Mouse (Mus musculus): ENCODE measurements around the gene Astl. TPM values are rescaled to one million over a fixed set of nuclear protein-coding genes. Genes with fewer than 3 reads are reported as not detected.

The Astl gene
- polyA plus RNA-seq, 1 experiment, result 0.20 TPM

GRCm38 (mm10) chr2:127322671-127323285 lies 15.7 kb upstream of the Astl start:
- Histone ChIP-seq H3K4me1 (replicated peaks; ENCODE audit: control insufficient read depth, insufficient read depth, low read length) (peaks cover 80% of the 10 kb centered on the region), H3K27me3 (ENCODE audit: control insufficient read depth, insufficient read depth, low read length) (no peaks in the 10 kb centered on the region), H3K4me3 (ENCODE audit: control insufficient read depth, insufficient read depth, low read length) (no peak overlapping the region), H3K27ac (ENCODE audit: control insufficient read depth, insufficient read depth, low read length) (no peak overlapping the region), H3K36me3 (ENCODE audit: control insufficient read depth, insufficient read depth, low read length) (no peaks in the 10 kb centered on the region)
- WGBS, result 63% methylated on average over 6 of the region's 6 CpGs
- TF ChIP-seq CTCF (IDR thresholded peaks at IDR 0.05; ENCODE audit: borderline replicate concordance, control insufficient read depth, extremely low read depth, insufficient read depth, low read length, poor library complexity), result no peak
- no peak for TF ChIP-seq POLR2A (IDR thresholded peaks at IDR 0.05; ENCODE audit: control insufficient read depth, extremely low read depth, insufficient read depth, low read length, poor library complexity)
- no peak for DNase-seq

DNA sequence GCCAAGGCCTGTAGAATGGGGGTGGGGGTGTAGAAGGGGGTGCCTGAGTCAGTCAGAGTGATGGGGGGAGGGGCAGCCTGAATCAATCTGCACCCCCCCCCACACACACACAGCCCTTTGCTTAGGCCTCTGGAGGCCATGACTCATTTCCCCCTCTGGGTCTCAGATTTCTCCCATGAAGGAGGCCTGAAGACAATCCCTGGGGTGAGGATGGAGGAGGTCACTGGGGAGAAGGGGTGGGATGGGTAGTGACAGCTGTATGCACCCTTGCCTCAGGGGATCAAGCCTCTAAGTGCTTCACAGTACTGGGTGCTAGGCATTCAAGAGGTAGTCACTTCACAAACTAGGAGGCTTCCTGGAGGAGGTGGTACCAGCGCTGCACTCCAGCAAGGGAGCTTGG lies 14.8 kb upstream of the Astl start:
- Histone ChIP-seq H3K36me3 (ENCODE audit: control insufficient read depth, insufficient read depth, low read length) (no peaks in the 10 kb centered on the region), H3K4me1 (replicated peaks; ENCODE audit: control insufficient read depth, insufficient read depth, low read length) (peaks cover 81% of the 10 kb centered on the region), H3K27me3 (ENCODE audit: control insufficient read depth, insufficient read depth, low read length) (no peaks in the 10 kb centered on the region), H3K4me3 (ENCODE audit: control insufficient read depth, insufficient read depth, low read length) (no peak overlapping the region), H3K27ac (ENCODE audit: control insufficient read depth, insufficient read depth, low read length) (no peak overlapping the region)
- no peak for TF ChIP-seq POLR2A (IDR thresholded peaks at IDR 0.05; ENCODE audit: control insufficient read depth, extremely low read depth, insufficient read depth, low read length, poor library complexity)
- no peak for TF ChIP-seq CTCF (IDR thresholded peaks at IDR 0.05; ENCODE audit: borderline replicate concordance, control insufficient read depth, extremely low read depth, insufficient read depth, low read length, poor library complexity)
- DNase-seq, result no peak
- 90% methylated on average over 1 of the region's 1 CpGs for WGBS

DNA sequence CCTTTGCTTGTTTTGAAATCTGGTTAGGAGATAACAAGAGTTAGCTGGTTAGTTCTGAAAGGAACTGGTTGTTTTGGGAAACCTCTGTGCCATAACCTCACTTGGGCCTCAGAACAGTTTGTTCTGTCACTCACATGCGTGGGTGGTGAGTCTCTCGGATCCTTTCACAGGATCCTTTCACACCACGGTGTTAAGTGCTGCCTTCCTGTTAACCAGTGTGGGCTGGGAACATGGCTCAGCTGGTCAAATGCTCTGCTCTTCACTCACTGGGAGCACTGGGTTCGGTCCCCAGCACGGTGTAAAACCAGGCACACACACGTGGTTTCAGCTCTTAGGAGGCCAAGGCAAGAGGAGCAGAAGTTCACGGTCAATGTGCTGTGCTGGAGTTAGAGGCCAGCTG lies 14.0 kb upstream of the Astl start:
- H3K27me3 ChIP-seq (ENCODE audit: control insufficient read depth, insufficient read depth, low read length), result no peaks in the 10 kb centered on the region
- peaks cover 81% of the 10 kb centered on the region for H3K4me1 ChIP-seq (replicated peaks; ENCODE audit: control insufficient read depth, insufficient read depth, low read length)
- TF ChIP-seq CTCF (IDR thresholded peaks at IDR 0.05; ENCODE audit: borderline replicate concordance, control insufficient read depth, extremely low read depth, insufficient read depth, low read length, poor library complexity) (no peak), POLR2A (IDR thresholded peaks at IDR 0.05; ENCODE audit: control insufficient read depth, extremely low read depth, insufficient read depth, low read length, poor library complexity) (no peak)
- 34% methylated on average over 7 of the region's 7 CpGs for WGBS
- no peak overlapping the region for H3K27ac ChIP-seq (ENCODE audit: control insufficient read depth, insufficient read depth, low read length)
- no peak overlapping the region for H3K4me3 ChIP-seq (ENCODE audit: control insufficient read depth, insufficient read depth, low read length)
- no peak for DNase-seq
- no peaks in the 10 kb centered on the region for H3K36me3 ChIP-seq (ENCODE audit: control insufficient read depth, insufficient read depth, low read length)

DNA sequence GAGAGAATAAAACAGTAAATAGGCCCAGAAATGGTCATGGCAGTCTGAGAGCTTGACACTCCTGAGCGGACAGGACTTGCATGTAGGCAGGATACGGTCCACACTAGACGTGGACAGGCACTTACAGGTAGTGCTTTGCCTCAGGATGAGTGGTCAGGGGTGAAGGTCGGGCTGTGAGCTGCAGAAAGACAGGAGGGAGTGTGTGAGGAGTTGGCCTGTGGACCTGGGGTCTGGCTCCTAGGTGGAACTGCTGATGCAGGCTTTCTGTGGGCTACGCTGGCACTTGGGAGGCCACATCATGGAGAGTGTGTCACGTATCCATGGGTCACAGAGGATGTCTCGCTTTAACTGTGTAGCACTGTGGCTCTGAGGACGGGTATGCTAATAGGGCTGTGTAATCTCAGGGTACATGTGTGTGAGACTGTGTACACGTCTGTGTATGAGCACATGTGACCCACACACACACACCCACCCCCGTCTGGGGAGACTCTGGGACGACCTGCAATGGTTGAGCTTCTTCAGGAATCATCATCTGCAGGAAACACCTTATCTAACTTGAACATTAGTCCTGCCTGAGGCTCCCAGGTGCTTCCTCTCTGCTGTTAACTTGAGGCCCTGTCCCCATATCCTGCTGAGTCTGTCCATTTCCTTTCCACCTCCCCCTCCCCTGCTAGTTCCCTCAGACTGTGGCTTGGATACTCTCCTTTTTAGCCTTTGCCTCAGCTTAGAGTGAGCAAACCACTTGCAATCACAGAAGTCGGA lies 10.2 kb upstream of the Astl start:
- no peak for TF ChIP-seq POLR2A (IDR thresholded peaks at IDR 0.05; ENCODE audit: control insufficient read depth, extremely low read depth, insufficient read depth, low read length, poor library complexity)
- TF ChIP-seq CTCF (IDR thresholded peaks at IDR 0.05; ENCODE audit: borderline replicate concordance, control insufficient read depth, extremely low read depth, insufficient read depth, low read length, poor library complexity), result no peak
- Histone ChIP-seq H3K4me1 (replicated peaks; ENCODE audit: control insufficient read depth, insufficient read depth, low read length) (peaks cover 76% of the 10 kb centered on the region), H3K36me3 (ENCODE audit: control insufficient read depth, insufficient read depth, low read length) (no peaks in the 10 kb centered on the region), H3K27ac (ENCODE audit: control insufficient read depth, insufficient read depth, low read length) (peak overlapping the region; percentile 43), H3K27me3 (ENCODE audit: control insufficient read depth, insufficient read depth, low read length) (no peaks in the 10 kb centered on the region), H3K4me3 (ENCODE audit: control insufficient read depth, insufficient read depth, low read length) (no peak overlapping the region)
- 37% methylated on average over 12 of the region's 12 CpGs for WGBS
- peak; percentile 61 for DNase-seq

DNA sequence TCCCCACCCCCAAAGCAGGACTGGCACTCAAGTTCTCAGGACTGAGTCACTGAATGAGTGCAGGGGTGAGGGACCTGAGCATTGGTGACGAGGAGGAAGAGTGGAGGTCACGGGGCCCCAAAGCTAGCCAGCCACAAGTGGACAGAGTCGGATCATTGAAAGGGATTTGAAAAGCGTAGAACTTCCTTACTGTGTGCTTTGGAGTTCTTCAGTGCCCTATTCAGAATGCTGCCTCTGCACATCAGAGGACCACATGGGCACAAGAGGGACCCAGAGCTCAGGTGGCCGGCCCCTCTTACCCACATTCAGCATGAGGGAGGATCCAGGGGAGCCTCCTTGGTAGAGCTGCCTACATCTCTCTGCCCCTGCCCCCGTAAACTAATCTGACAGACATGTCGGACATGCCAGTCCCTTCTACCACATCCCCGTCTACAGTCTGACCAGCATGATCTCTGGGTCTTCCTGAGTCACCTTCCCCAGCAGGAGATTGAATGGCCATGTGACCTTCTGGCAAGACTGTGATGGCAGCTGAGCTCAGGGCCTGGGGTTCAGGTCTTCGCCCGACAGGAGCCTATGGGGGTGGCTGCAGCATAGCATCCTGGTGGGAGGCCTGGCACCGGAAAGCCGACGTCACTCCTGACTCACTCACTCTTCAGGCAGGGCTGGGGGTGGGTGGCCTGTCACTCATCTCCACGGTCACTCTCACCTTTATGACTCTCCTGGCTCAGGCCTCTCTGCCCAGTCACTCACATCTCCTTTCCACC lies 5.5 kb upstream of the Astl start:
- Histone ChIP-seq H3K4me3 (ENCODE audit: control insufficient read depth, insufficient read depth, low read length) (peak overlapping the region; percentile 3; the same call in 1 of the 2 replicates), H3K4me1 (replicated peaks; ENCODE audit: control insufficient read depth, insufficient read depth, low read length) (peaks cover 57% of the 10 kb centered on the region), H3K27ac (ENCODE audit: control insufficient read depth, insufficient read depth, low read length) (peak overlapping the region; percentile 91), H3K36me3 (ENCODE audit: control insufficient read depth, insufficient read depth, low read length) (peaks cover 10% of the 10 kb centered on the region; the same call in 1 of the 2 replicates), H3K27me3 (ENCODE audit: control insufficient read depth, insufficient read depth, low read length) (no peaks in the 10 kb centered on the region)
- peak; percentile 77 for DNase-seq
- WGBS, result 51% methylated on average over 14 of the region's 14 CpGs
- no peak for TF ChIP-seq POLR2A (IDR thresholded peaks at IDR 0.05; ENCODE audit: control insufficient read depth, extremely low read depth, insufficient read depth, low read length, poor library complexity)
- 0 out of 2 replicates have a peak, but pooled peaks have one; percentile 42 for TF ChIP-seq CTCF (IDR thresholded peaks at IDR 0.05; ENCODE audit: borderline replicate concordance, control insufficient read depth, extremely low read depth, insufficient read depth, low read length, poor library complexity)

DNA sequence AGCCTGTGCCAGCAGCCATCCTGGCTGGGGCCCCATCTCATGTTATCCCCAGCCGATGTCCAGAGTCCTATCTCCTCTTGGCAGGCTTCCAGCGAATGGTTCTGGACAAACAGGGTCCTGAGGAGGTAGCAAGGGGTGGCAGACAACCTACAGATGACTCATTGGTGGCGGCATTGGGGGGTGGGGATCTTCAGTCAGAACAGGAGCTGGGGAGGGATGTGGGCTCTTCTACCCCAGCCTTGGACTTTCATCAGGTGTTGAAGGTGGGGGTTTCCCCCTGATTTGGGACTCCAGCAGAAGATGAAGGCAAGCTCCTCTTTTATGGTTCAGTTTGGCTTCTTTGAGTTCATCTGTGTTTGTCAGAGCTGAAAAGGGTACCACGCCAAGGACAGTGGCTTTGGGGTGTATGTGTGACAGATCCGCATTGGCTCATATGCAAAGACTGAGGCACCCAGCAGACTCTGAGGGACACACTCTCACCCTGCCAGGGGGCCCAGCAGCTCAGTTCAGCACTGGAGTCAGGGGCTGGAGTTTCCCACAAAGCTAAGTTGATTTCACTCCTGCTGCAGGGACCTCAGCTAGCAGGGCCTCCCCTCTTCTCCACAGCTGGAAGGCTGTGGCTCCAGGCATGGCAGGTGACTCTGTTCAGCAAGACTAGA lies 4.4 kb upstream of the Astl start:
- Histone ChIP-seq H3K4me3 (ENCODE audit: control insufficient read depth, insufficient read depth, low read length) (peak overlapping the region; percentile 13), H3K27ac (ENCODE audit: control insufficient read depth, insufficient read depth, low read length) (peak overlapping the region; percentile 91), H3K27me3 (ENCODE audit: control insufficient read depth, insufficient read depth, low read length) (no peaks in the 10 kb centered on the region), H3K36me3 (ENCODE audit: control insufficient read depth, insufficient read depth, low read length) (peaks cover 15% of the 10 kb centered on the region; the same call in 1 of the 2 replicates), H3K4me1 (replicated peaks; ENCODE audit: control insufficient read depth, insufficient read depth, low read length) (peaks cover 57% of the 10 kb centered on the region)
- peak; percentile 66 for DNase-seq
- no peak for TF ChIP-seq POLR2A (IDR thresholded peaks at IDR 0.05; ENCODE audit: control insufficient read depth, extremely low read depth, insufficient read depth, low read length, poor library complexity)
- no peak for TF ChIP-seq CTCF (IDR thresholded peaks at IDR 0.05; ENCODE audit: borderline replicate concordance, control insufficient read depth, extremely low read depth, insufficient read depth, low read length, poor library complexity)
- WGBS, result 6% methylated on average over 5 of the region's 5 CpGs

Data from thymus, adult 2 months (tissue).